Mouse (Mus musculus): Measurements from ENCODE around the gene Coro1a. TPM values are rescaled to one million over a fixed set of nuclear protein-coding genes. Genes with fewer than 3 reads are reported as not detected.

Gene Coro1a
- polyA plus RNA-seq, 1 experiment from 2014 or later, result 21.5 TPM

DNA sequence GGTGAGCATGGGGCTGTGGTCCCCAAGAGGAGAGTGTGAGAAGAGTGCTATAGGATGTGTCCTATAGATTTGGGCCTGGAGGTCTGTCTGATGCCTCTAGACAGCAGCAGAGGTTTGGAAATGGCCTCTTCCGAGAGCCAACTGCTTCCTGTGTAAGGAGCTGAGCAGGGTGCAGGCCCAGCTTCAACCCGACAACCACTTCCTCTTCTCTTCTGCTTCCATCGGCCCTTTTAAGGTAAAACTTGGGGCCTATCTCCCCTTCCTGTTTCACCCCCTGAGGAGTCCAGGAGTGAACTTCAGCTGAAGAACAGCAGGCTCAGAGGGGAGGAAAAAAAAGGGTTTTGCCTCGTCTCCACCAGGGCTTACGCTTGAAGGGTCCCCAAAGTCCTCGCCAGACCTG lies 5.2 kb downstream of the Coro1a start:
- no peak for TF ChIP-seq CTCF (IDR thresholded peaks at IDR 0.05; ENCODE audit: low read depth)
- 77% methylated on average over 6 of the region's 6 CpGs for WGBS
- Histone ChIP-seq H3K36me3 (ENCODE audit: control insufficient read depth, insufficient read depth) (peaks cover 8% of the 10 kb centered on the region; the same call in 1 of the 2 replicates), H3K4me3 (ENCODE audit: low read depth, low read length) (no peak overlapping the region), H3K27ac (ENCODE audit: low read depth, low read length) (no peak overlapping the region), H3K4me2 (replicated peaks; ENCODE audit: low read depth) (no peak overlapping the region), H3K9me3 (ENCODE audit: control insufficient read depth) (no peaks in the 10 kb centered on the region), H3K27me3 (replicated peaks; ENCODE audit: control insufficient read depth, insufficient read depth, low read length) (peaks cover 13% of the 10 kb centered on the region; the same call in 1 of the 2 replicates), H3K9ac (ENCODE audit: low read depth, low read length) (no peak overlapping the region), H3K4me1 (replicated peaks; ENCODE audit: control insufficient read depth, insufficient read depth, low read length) (no peaks in the 10 kb centered on the region)
- ATAC-seq, result no peak

- peaks cover 13% of the 10 kb centered on the region; the same call in 1 of the 2 replicates for H3K27me3 ChIP-seq (replicated peaks; ENCODE audit: control insufficient read depth, insufficient read depth, low read length)
- H3K4me3 ChIP-seq (ENCODE audit: low read depth, low read length), result no peak overlapping the region
- H3K4me1 ChIP-seq (replicated peaks; ENCODE audit: control insufficient read depth, insufficient read depth, low read length), result peaks cover 2% of the 10 kb centered on the region; the same call in 1 of the 2 replicates
- H3K36me3 ChIP-seq (ENCODE audit: control insufficient read depth, insufficient read depth), result peaks cover 8% of the 10 kb centered on the region; the same call in 1 of the 2 replicates
- TF ChIP-seq CTCF (IDR thresholded peaks at IDR 0.05; ENCODE audit: low read depth), result no peak
- peak overlapping the region; percentile 44; the same call in 1 of the 2 replicates for H3K4me2 ChIP-seq (replicated peaks; ENCODE audit: low read depth)
- no peaks in the 10 kb centered on the region for H3K9me3 ChIP-seq (ENCODE audit: control insufficient read depth)
- no peak overlapping the region for H3K9ac ChIP-seq (ENCODE audit: low read depth, low read length)
- WGBS, result 65% methylated on average over 24 of the region's 24 CpGs
- no peak for ATAC-seq
- H3K27ac ChIP-seq (ENCODE audit: low read depth, low read length), result no peak overlapping the region
Measured at GRCm38 (mm10) chr7:126701559-126702357, 5.8 kb downstream of the Coro1a start.

DNA sequence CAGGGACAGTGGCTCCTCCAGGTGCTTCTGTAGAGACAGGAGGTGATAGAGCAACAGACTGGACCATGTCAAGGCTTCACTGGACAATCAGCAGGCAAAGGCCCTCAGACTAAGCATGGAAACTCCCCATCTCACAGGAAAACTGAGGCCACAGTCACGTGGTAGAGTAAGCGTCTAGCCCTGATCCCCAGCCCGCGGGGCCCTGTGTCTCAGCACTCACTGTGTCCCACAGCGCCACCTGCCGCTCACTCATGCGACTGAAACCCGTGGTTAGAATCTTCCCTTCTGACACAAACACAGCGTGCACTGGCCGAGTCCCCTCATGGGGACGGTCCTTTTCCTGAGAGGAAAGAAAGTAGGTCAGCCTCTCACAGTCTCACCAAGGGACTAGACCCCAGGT lies 6.5 kb downstream of the Coro1a start:
- Histone ChIP-seq H3K9ac (ENCODE audit: low read depth, low read length) (no peak overlapping the region), H3K4me3 (ENCODE audit: low read depth, low read length) (no peak overlapping the region), H3K36me3 (ENCODE audit: control insufficient read depth, insufficient read depth) (peaks cover 8% of the 10 kb centered on the region; the same call in 1 of the 2 replicates), H3K9me3 (ENCODE audit: control insufficient read depth) (no peaks in the 10 kb centered on the region), H3K27ac (ENCODE audit: low read depth, low read length) (no peak overlapping the region), H3K27me3 (replicated peaks; ENCODE audit: control insufficient read depth, insufficient read depth, low read length) (peaks cover 13% of the 10 kb centered on the region; the same call in 1 of the 2 replicates), H3K4me2 (replicated peaks; ENCODE audit: low read depth) (peak overlapping the region; percentile 44; the same call in 1 of the 2 replicates), H3K4me1 (replicated peaks; ENCODE audit: control insufficient read depth, insufficient read depth, low read length) (peaks cover 8% of the 10 kb centered on the region; the same call in 1 of the 2 replicates)
- under 1% methylated on average over 11 of the region's 11 CpGs for WGBS
- peak; percentile 94 for TF ChIP-seq CTCF (IDR thresholded peaks at IDR 0.05; ENCODE audit: low read depth)
- ATAC-seq, result peak; percentile 40

DNA sequence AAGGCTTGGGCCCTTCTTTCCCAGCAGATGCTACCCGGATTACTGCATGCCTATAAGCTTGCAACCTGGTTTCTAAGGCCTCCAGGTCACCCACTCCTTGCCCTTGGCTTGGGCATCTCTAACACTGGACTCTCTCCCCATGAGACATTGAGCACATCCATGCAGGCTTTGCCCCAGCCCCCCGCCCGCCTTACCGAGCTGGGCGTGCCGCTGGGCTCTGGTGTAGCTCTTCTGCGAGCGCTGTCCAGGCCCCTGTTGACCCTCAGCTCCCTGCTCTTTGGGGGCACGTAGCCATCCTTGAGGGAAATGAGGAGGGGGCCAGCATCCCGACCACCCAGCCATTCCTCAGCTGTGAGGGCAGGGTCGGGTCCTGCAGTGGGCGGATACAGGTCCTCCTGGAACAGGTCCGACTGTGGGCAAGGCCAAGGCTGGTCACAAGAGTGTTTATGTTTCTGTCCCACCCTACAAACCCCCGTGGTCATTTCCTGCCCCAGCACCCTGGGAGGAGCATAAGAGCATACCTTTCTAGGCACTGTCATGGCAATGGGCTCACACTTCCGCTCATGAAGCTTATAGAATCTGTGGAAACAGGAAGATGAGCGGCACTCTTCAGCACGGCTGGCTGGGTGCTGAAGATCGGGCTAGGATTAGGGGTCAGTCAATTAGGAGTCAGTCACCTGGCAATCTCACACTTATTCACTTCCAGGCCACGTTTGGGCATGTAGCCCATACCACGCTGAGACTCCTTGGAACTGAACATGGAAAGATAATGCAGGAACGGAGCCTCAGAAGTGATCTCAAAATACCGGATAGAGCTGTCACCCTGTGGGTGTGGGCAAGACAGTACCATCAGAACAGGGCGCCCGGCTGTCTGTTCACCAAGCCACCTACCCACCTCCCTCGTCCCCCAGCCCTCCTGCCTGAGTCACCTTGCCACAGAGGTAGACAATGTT lies 7.2 kb downstream of the Coro1a start:
- no peak for TF ChIP-seq CTCF (IDR thresholded peaks at IDR 0.05; ENCODE audit: low read depth)
- Histone ChIP-seq H3K4me1 (replicated peaks; ENCODE audit: control insufficient read depth, insufficient read depth, low read length) (peaks cover 8% of the 10 kb centered on the region; the same call in 1 of the 2 replicates), H3K27me3 (replicated peaks; ENCODE audit: control insufficient read depth, insufficient read depth, low read length) (peaks cover 13% of the 10 kb centered on the region; the same call in 1 of the 2 replicates), H3K36me3 (ENCODE audit: control insufficient read depth, insufficient read depth) (peaks cover 8% of the 10 kb centered on the region; the same call in 1 of the 2 replicates), H3K9me3 (ENCODE audit: control insufficient read depth) (no peaks in the 10 kb centered on the region), H3K27ac (ENCODE audit: low read depth, low read length) (no peak overlapping the region; the same call in 1 of the 2 replicates), H3K4me3 (ENCODE audit: low read depth, low read length) (no peak overlapping the region), H3K4me2 (replicated peaks; ENCODE audit: low read depth) (no peak overlapping the region), H3K9ac (ENCODE audit: low read depth, low read length) (no peak overlapping the region)
- no peak for ATAC-seq
- WGBS, result 82% methylated on average over 25 of the region's 25 CpGs

DNA sequence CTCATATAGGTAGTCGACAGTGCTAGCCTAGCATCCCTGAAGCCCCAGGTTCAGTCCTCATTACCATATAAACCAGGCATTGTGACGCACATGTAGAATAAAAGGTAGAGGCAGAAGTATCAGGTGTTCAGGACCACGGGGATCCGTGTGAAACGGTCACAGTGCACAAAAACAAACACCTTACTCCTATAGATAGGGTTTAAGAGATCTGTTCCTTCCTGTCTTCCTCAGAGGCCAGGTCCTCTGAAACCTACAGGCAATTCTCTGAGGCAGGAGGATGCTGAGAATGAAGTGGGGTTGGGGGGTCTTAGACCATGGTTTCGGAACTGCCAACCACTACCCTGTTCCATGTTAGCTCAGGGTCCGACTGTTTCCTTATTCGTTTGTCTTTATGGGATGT lies 9.7 kb downstream of the Coro1a start:
- H3K9me3 ChIP-seq (ENCODE audit: control insufficient read depth), result no peaks in the 10 kb centered on the region
- WGBS, result 91% methylated on average over 8 of the region's 8 CpGs
- peaks cover 8% of the 10 kb centered on the region; the same call in 1 of the 2 replicates for H3K36me3 ChIP-seq (ENCODE audit: control insufficient read depth, insufficient read depth)
- no peak overlapping the region for H3K4me2 ChIP-seq (replicated peaks; ENCODE audit: low read depth)
- peaks cover 8% of the 10 kb centered on the region; the same call in 1 of the 2 replicates for H3K4me1 ChIP-seq (replicated peaks; ENCODE audit: control insufficient read depth, insufficient read depth, low read length)
- no peak overlapping the region for H3K4me3 ChIP-seq (ENCODE audit: low read depth, low read length)
- H3K9ac ChIP-seq (ENCODE audit: low read depth, low read length), result no peak overlapping the region
- H3K27me3 ChIP-seq (replicated peaks; ENCODE audit: control insufficient read depth, insufficient read depth, low read length), result no peaks in the 10 kb centered on the region
- ATAC-seq, result no peak
- TF ChIP-seq CTCF (IDR thresholded peaks at IDR 0.05; ENCODE audit: low read depth), result no peak
- H3K27ac ChIP-seq (ENCODE audit: low read depth, low read length), result no peak overlapping the region
